Mouse (Mus musculus): ENCODE results near the gene Atp2c2. TPM values are rescaled to one million over a fixed set of nuclear protein-coding genes. Genes with fewer than 3 reads are reported as not detected.

Gene Atp2c2
- 0.28 and 0.82 TPM in 2 replicates for total RNA-seq (2014; rRNA removed)
- 0.83 and 1.1 TPM in 2 replicates for polyA plus RNA-seq (2015; fragmentation: Nextera tagmentation; extraction: Ambion mirVana)

GRCm38 (mm10) chr8:119699549-119700134 lies at the start of gene Atp2c2:
Atp2c2 (plus strand) TSS chr8:119700009.
- ATAC-seq (ENCODE audit: low FRiP score), result no peak
- H3K4me1 ChIP-seq (ENCODE audit: insufficient read depth, low read length), result no peaks in the 10 kb centered on the region
- no peak for DNase-seq (ENCODE audit: low spot score)
- H3K27ac ChIP-seq (ENCODE audit: low read depth, low read length), result no peak within 1 kb of the TSS
- no peak within 1 kb of the TSS for H3K4me2 ChIP-seq (ENCODE audit: low read depth, low read length, poor library complexity, severe bottlenecking)
- H3K27me3 ChIP-seq (ENCODE audit: insufficient read depth, low read length), result peaks cover 24% of the 10 kb centered on the region
- WGBS, result 8% methylated on average over 25 of the region's 26 CpGs
- H3K9me3 ChIP-seq (ENCODE audit: low read length), result no peaks in the 10 kb centered on the region
- H3K36me3 ChIP-seq (ENCODE audit: insufficient read depth, low read length), result no peaks in the 10 kb centered on the region
- no peak within 1 kb of the TSS for H3K9ac ChIP-seq (replicated peaks; ENCODE audit: low read length, poor library complexity, severe bottlenecking)
- no peak for TF ChIP-seq CTCF (IDR thresholded peaks at IDR 0.05)
- H3K4me3 ChIP-seq (ENCODE audit: low read depth, low read length), result no peak within 1 kb of the TSS

DNA sequence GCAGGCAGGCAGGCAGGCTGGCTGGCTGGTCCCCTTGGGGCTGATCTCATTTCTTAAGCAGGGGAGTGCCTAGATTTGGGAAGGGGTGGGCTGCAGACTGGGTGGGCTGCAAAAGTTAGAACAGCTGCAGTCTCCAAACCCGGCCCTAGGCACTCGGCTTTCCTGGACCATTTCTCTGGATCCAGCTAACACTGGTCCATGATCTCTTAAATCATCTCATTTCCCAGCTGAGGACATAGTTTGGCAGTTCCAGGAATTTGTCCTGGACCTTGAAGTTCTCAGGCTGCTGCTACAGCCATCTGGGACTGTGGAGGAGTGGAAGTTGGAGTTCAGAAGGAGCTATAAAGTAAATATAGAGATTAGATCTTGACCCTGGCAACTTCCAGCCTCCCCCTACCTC lies 48.5 kb upstream of the Atp2c2 start:
- H3K27me3 ChIP-seq (ENCODE audit: insufficient read depth, low read length), result no peaks in the 10 kb centered on the region
- ATAC-seq (ENCODE audit: low FRiP score) (no peak), DNase-seq (ENCODE audit: low spot score) (no peak)
- no peak for TF ChIP-seq CTCF (IDR thresholded peaks at IDR 0.05)
- no peaks in the 10 kb centered on the region for H3K9me3 ChIP-seq (ENCODE audit: low read length)
- H3K4me2 ChIP-seq (ENCODE audit: low read depth, low read length, poor library complexity, severe bottlenecking), result no peak overlapping the region
- H3K9ac ChIP-seq (replicated peaks; ENCODE audit: low read length, poor library complexity, severe bottlenecking), result no peak overlapping the region
- H3K36me3 ChIP-seq (ENCODE audit: insufficient read depth, low read length), result no peaks in the 10 kb centered on the region
- whole genome bisulfite sequencing, result 62% methylated on average over 2 of the region's 2 CpGs
- H3K4me1 ChIP-seq (ENCODE audit: insufficient read depth, low read length), result no peaks in the 10 kb centered on the region
- no peak overlapping the region for H3K4me3 ChIP-seq (ENCODE audit: low read depth, low read length)
- H3K27ac ChIP-seq (ENCODE audit: low read depth, low read length), result no peak overlapping the region

GRCm38 (mm10) chr8:119656709-119657464 lies 42.9 kb upstream of the Atp2c2 start:
- H3K9me3 ChIP-seq (ENCODE audit: low read length), result no peaks in the 10 kb centered on the region
- WGBS, result 58% methylated on average over 5 of the region's 5 CpGs
- TF ChIP-seq CTCF (IDR thresholded peaks at IDR 0.05), result peak; percentile 48
- no peak for ATAC-seq (ENCODE audit: low FRiP score)
- H3K4me2 ChIP-seq (ENCODE audit: low read depth, low read length, poor library complexity, severe bottlenecking), result no peak overlapping the region
- no peak for DNase-seq (ENCODE audit: low spot score)
- H3K4me1 ChIP-seq (ENCODE audit: insufficient read depth, low read length), result no peaks in the 10 kb centered on the region
- H3K36me3 ChIP-seq (ENCODE audit: insufficient read depth, low read length), result no peaks in the 10 kb centered on the region
- H3K27me3 ChIP-seq (ENCODE audit: insufficient read depth, low read length), result no peaks in the 10 kb centered on the region
- no peak overlapping the region for H3K27ac ChIP-seq (ENCODE audit: low read depth, low read length)
- H3K4me3 ChIP-seq (ENCODE audit: low read depth, low read length), result no peak overlapping the region
- H3K9ac ChIP-seq (replicated peaks; ENCODE audit: low read length, poor library complexity, severe bottlenecking), result no peak overlapping the region

GRCm38 (mm10) chr8:119661081-119661480 lies 38.7 kb upstream of the Atp2c2 start:
- no peak for ATAC-seq (ENCODE audit: low FRiP score)

GRCm38 (mm10) chr8:119661892-119662291 lies 37.9 kb upstream of the Atp2c2 start:
- DNase-seq (ENCODE audit: low spot score) (no peak), ATAC-seq (ENCODE audit: low FRiP score) (no peak)
- Histone ChIP-seq H3K4me1 (ENCODE audit: insufficient read depth, low read length) (no peaks in the 10 kb centered on the region), H3K27ac (ENCODE audit: low read depth, low read length) (no peak overlapping the region), H3K36me3 (ENCODE audit: insufficient read depth, low read length) (no peaks in the 10 kb centered on the region), H3K9ac (replicated peaks; ENCODE audit: low read length, poor library complexity, severe bottlenecking) (no peak overlapping the region), H3K27me3 (ENCODE audit: insufficient read depth, low read length) (no peaks in the 10 kb centered on the region), H3K4me2 (ENCODE audit: low read depth, low read length, poor library complexity, severe bottlenecking) (no peak overlapping the region), H3K4me3 (ENCODE audit: low read depth, low read length) (no peak overlapping the region), H3K9me3 (ENCODE audit: low read length) (no peaks in the 10 kb centered on the region)
- WGBS, result 62% methylated on average over 6 of the region's 6 CpGs
- TF ChIP-seq CTCF (IDR thresholded peaks at IDR 0.05), result no peak

More at GRCm38 (mm10) chr8:119661081-119661480, 38.7 kb upstream of the Atp2c2 start:
- Histone ChIP-seq H3K9ac (replicated peaks; ENCODE audit: low read length, poor library complexity, severe bottlenecking) (no peak overlapping the region), H3K4me1 (ENCODE audit: insufficient read depth, low read length) (no peaks in the 10 kb centered on the region), H3K27me3 (ENCODE audit: insufficient read depth, low read length) (no peaks in the 10 kb centered on the region), H3K36me3 (ENCODE audit: insufficient read depth, low read length) (no peaks in the 10 kb centered on the region), H3K9me3 (ENCODE audit: low read length) (no peaks in the 10 kb centered on the region), H3K4me2 (ENCODE audit: low read depth, low read length, poor library complexity, severe bottlenecking) (no peak overlapping the region), H3K27ac (ENCODE audit: low read depth, low read length) (no peak overlapping the region), H3K4me3 (ENCODE audit: low read depth, low read length) (no peak overlapping the region)
- DNase-seq (ENCODE audit: low spot score), result peak; percentile 70
- TF ChIP-seq CTCF (IDR thresholded peaks at IDR 0.05), result no peak
- WGBS, result 9% methylated on average over 9 of the region's 9 CpGs

DNA sequence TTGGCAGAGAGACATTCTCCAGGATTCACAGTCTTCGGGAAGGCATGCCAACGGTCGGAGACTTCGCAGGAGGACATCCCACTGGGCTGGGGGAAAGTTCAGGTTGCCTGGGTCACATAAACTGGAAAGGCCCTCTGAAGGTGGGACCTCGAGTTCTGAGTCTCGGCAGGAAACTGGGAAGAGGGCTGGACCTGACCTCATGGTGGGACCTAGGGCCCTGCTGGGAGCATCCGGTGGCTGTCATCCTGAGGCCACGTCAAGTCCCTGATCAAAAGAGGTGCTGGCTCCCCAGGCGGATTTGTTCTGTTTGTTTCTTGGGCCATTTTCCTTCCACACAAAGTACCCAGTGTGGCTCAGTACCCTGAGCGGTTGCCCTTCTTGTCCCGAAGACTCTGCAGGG lies 36.4 kb upstream of the Atp2c2 start:
- no peak for DNase-seq (ENCODE audit: low spot score)
- no peaks in the 10 kb centered on the region for H3K4me1 ChIP-seq (ENCODE audit: insufficient read depth, low read length)
- 46% methylated on average over 11 of the region's 11 CpGs for WGBS
- TF ChIP-seq CTCF (IDR thresholded peaks at IDR 0.05), result no peak
- ATAC-seq (ENCODE audit: low FRiP score), result no peak
- no peak overlapping the region for H3K4me3 ChIP-seq (ENCODE audit: low read depth, low read length)
- H3K27ac ChIP-seq (ENCODE audit: low read depth, low read length), result no peak overlapping the region
- no peaks in the 10 kb centered on the region for H3K9me3 ChIP-seq (ENCODE audit: low read length)
- H3K36me3 ChIP-seq (ENCODE audit: insufficient read depth, low read length), result no peaks in the 10 kb centered on the region
- no peaks in the 10 kb centered on the region for H3K27me3 ChIP-seq (ENCODE audit: insufficient read depth, low read length)
- H3K9ac ChIP-seq (replicated peaks; ENCODE audit: low read length, poor library complexity, severe bottlenecking), result no peak overlapping the region
- no peak overlapping the region for H3K4me2 ChIP-seq (ENCODE audit: low read depth, low read length, poor library complexity, severe bottlenecking)
